Mouse (Mus musculus): ENCODE measurements around the gene Adgrl3. TPM values are rescaled to one million over a fixed set of nuclear protein-coding genes. Genes with fewer than 3 reads are reported as not detected.

Adgrl3 gene
- total RNA-seq, 2 experiments from 2014 or later: 11.8 to 13.1 TPM

DNA sequence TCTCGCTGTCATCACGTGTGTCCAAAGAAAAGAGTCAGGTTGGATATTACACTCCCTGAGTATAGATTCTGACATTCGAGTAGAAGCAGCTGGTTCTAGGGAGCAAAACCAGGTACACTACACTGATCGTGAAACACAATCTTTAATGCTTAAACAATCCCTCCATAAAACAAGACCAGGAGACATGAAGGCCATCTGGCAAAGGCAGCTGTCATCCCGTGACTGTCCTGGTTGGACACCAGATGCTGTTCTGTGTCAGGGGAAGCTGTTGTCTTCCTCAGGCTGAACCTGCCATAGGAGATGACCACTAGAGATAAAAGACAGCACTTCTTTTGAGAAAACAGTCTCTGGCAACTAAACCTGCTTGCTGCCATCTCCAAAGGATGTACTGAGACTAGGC lies 228.8 kb downstream of the Adgrl3 start:
- DNase-seq: no peak

GRCm38 (mm10) chr5:81256091-81256490 lies 236.2 kb downstream of the Adgrl3 start:
- DNase-seq: no peak

DNA sequence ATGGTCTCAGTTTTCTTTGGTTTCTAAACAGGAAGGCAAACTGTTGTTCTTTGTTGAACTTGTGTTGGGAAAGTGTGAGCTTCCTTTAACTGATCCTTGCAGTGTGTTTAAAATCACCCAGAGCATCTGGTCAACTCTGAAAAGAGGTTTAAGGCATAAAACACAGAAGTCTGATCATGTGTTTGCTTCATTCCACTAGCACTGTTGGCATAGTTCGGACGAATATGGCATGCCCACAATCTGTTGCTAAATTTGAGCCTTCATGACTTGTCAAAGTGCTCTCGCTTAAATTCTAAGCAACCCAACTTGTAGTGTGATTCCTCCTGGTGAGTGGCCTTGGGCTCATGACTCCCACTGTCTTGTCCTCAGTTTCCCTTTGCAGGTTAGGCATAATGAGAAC lies 249.8 kb downstream of the Adgrl3 start:
- DNase-seq: no peak

DNA sequence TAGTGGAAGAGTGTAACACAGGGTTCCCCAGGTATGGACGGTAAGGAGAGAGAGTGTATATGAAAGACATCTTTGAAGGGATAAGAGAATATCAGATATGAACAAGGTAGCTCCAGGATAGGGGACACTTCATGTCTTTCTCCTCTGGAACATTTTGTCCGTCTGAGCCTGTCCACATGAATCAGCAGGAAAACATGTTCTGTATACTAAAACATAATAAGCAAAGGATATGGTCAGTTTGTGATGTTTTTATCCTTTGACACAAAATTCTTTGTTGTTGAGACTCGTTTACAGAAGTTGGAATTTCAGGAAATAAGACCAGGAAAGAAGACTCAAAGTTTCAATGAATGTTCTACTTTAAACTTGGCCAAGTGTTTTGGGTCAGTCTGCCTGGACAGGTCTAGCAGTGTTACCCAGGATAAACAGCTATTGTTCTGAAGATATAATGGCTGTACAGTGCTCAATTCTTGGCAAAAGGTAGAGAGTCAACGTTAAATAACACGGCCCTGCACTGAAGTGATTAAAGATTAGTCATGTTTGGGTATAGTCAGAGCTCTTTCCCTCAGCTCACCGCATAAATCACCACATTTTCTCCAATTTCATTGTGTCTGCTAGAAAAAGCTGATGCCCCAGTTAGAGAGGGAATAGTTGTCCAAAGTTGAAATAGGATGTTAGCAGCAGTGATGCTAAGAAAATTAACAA lies 255.6 kb downstream of the Adgrl3 start:
- no peak for DNase-seq

DNA sequence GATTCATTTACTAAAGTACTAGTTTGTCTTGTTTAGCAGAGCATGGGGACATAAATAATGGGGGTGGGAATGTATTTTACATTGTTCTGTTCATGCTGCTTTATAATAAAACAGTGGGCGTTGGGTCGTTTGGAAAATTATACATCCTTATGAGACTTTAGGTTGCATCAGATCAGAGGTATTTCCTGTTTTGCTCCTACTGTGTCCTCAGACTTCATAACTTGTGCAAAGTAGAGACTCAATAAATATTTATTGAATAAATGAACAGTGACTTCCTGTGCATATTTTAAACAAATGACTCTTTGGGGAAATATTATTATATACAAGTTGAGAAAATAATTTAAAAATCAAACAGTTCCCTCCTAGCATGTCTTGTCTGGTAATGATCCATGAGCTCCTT lies 259.3 kb downstream of the Adgrl3 start:
- DNase-seq: no peak

DNA sequence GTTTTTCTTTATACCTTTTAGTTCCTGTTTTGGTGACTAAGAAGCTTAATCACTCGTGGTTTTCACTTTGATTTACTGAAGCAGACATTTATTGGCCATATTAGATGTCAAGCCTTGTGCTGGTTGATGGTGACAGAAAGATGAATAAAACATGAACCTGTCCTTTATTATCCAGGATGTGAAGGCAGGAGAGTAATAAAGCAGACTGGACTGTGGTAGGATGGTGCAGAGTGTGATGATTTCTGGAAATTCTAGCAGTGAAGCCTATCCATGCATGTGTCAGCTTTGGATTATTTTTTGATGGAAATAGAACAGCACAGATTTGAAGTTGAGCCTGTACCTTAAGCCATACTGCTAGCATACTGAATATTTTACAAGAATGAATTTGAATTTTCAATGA lies 265.7 kb downstream of the Adgrl3 start:
- no peak for DNase-seq

GRCm38 (mm10) chr5:81301874-81302273 lies 281.9 kb downstream of the Adgrl3 start:
- DNase-seq: no peak

DNA sequence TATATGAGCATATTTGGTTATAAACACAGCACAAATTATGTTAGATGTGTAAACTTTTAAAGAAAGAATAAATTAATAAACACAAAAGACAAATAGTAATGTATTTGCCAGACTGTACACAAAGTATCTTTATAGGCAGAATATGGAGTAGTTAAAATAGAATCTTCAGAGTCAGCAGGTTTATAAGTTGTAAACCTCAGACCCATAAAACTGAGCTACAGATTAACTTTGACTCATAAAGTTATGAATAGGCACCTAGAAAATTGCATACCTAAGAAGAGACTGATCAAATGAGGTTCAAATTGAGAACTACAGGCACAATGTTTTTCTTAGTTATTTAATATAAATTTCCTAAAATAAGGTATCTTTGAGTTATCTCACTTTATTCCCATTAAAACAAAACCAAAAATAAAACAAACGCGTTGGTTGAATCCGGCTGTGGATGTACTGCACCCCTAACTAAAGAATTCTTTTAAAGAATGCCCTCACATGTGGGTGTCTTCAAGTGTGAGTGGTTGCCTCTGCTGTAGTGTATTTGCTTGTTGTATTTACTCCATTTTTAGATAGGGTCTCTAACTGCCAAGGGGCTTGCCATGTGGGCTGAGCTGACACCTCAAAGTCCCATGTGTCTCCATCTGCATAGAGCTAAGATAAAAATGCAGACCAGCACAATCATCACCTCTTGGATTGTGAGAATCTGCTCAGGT lies 297.6 kb downstream of the Adgrl3 start:
- DNase-seq: no peak

DNA sequence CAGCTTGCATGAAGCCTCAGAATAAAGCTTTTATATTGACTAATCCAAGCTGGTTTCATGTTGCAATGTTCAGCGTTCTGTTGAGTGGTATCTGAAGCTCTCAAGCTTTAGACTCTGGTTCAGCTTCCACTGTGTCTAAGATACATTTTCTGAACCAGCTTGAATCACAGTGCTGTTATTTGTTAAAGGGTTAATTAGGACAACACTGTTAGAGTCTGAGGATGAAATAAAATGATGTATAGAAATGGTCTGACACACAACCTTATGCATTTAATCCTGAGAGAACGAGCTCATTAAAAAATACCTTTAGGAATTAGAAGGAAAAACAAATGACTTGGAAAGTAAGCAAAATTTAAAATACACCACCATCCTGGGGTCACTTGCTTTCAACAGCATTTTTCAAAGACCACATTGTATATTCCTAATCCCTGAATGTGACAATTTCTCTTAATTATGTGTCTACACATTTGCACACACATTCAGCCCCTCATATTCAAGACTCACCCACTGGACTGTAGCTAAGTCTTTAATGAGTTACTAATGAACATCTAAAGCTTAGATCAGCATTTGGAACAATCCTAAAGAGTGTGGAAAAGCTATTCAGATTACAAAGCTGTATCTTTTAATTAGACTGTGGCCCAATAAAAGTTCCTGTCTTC lies 301.5 kb downstream of the Adgrl3 start:
- DNase-seq: no peak

DNA sequence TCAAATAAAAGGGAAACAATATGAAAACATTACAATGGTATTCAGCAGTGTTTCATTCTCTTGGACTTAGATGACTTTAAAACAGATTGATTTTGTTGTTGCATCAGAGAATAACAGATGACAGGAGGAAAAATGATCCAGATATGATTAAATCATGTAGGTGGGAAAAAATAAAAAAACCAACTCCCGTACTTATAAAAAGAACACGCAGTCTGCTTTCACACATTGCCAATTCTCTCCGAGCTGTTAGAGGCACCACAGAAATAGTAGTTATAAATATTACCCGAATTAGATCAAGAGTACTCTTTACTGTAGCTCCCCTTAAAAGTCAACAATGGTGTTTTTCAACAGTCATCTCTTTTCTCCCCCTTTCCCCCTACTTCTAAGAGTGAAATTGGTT lies 302.1 kb downstream of the Adgrl3 start:
- no peak for DNase-seq

DNA sequence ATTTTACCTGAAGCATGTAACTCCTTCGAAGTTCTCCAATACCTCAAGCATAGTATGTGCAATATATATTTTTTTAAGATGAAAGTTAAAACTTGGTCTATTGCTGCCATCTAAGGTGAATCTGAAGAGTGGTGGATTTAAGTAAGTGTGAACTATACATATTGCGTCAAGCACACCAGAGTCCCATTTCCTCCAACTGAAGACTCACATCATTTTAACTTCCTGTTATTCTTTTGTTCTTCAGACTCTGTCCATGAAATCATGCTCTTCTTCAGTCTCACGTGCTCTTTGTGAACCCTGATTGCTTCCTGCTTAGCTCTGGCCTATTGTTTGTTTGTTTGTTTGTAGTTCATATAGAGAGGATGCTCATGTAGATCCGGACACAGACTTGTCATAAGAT lies 307.0 kb downstream of the Adgrl3 start:
- DNase-seq: no peak

DNA sequence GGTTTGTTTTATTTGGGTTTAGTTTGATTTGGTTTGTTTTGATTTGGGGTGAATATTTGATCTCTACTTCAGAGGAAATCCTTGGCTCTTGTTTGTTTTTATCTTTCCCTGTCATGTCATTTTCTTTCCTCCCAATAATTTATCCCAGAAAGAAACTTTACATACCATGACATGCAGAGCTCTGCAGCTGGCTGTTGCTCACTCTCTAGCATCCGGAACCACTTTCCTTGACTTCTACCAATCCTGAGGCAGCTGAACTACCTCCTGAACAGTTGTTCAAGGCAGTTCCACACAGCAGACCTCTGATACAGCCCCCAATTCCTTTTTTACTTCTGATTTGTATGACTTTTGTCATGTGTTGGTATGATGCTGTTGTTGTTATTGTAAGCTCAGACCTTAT lies 307.5 kb downstream of the Adgrl3 start:
- no peak for DNase-seq

GRCm38 (mm10) chr5:81329571-81329971 lies 309.6 kb downstream of the Adgrl3 start:
- no peak for DNase-seq

GRCm38 (mm10) chr5:81344330-81344729 lies 324.4 kb downstream of the Adgrl3 start:
- DNase-seq: no peak

- DNase-seq: no peak
Observed at GRCm38 (mm10) chr5:81345096-81345435, 325.1 kb downstream of the Adgrl3 start.

- no peak for DNase-seq
Observed at GRCm38 (mm10) chr5:81345436-81346131, 325.6 kb downstream of the Adgrl3 start.

DNA sequence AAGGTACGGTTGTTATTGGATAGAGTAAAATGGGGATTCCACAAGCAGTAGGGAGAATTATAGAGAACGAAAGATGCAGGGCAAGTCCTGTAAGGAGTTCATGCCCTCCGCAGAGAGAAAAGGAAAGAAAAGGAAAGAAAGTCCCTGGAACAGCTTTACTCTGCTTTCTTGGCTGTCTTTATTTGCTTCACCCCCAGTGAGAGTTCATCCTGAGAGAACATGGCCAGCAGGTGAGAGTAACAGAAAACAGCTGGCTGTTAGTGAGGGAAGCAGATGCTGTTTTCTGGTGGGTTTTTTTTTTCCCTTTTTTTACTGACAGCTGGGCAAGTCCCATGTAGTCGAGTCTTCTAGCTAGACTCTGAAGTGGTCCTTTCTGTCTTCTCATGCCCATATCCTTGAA lies 327.6 kb downstream of the Adgrl3 start:
- no peak for DNase-seq

- no peak for DNase-seq
Observed at GRCm38 (mm10) chr5:81359560-81359959, 339.6 kb downstream of the Adgrl3 start.

- DNase-seq: peak; percentile 12
Observed at GRCm38 (mm10) chr5:81364198-81364643, 344.3 kb downstream of the Adgrl3 start.

- no peak for DNase-seq
Observed at GRCm38 (mm10) chr5:81365250-81365649, 345.3 kb downstream of the Adgrl3 start.

GRCm38 (mm10) chr5:81370126-81370850 lies 350.4 kb downstream of the Adgrl3 start:
- no peak for DNase-seq

GRCm38 (mm10) chr5:81375992-81376391 lies 356.1 kb downstream of the Adgrl3 start:
- no peak for DNase-seq

Data from heart, postnatal 4 days (tissue).